Mouse (Mus musculus): ENCODE measurements around the gene Pstpip1.

Gene Pstpip1

GRCm38 (mm10) chr9:56089778-56090520 lies at the start of gene Pstpip1:
Gene Pstpip1, plus strand, starts transcription at chr9:56089962.
- in situ Hi-C loops (cut with MboI; ENCODE audit: low sequenced_read_pairs): no loop called here

GRCm38 (mm10) chr9:56041372-56042180 lies 48.2 kb upstream of the Pstpip1 start, which contains the start of gene Rcn2:
Gene Rcn2, plus strand, starts transcription at chr9:56041845.
- in situ Hi-C loops (cut with MboI; ENCODE audit: low sequenced_read_pairs): no loop called here

GRCm38 (mm10) chr9:56042181-56042621 lies 47.6 kb upstream of the Pstpip1 start:
- in situ Hi-C loops (cut with MboI; ENCODE audit: low sequenced_read_pairs): no loop called here

GRCm38 (mm10) chr9:56053796-56054195 lies 36.0 kb upstream of the Pstpip1 start:
- in situ Hi-C loops (cut with MboI; ENCODE audit: low sequenced_read_pairs): no loop called here

GRCm38 (mm10) chr9:56056147-56056546 lies 33.6 kb upstream of the Pstpip1 start:
- in situ Hi-C loops (cut with MboI; ENCODE audit: low sequenced_read_pairs): no loop called here

GRCm38 (mm10) chr9:56062336-56062735 lies 27.4 kb upstream of the Pstpip1 start:
- in situ Hi-C loops (cut with MboI; ENCODE audit: low sequenced_read_pairs): no loop called here

GRCm38 (mm10) chr9:56065011-56065410 lies 24.8 kb upstream of the Pstpip1 start:
- in situ Hi-C loops (cut with MboI; ENCODE audit: low sequenced_read_pairs): no loop called here

- in situ Hi-C loops (cut with MboI; ENCODE audit: low sequenced_read_pairs): no loop called here
Observed at GRCm38 (mm10) chr9:56067964-56068363, 21.8 kb upstream of the Pstpip1 start.

- in situ Hi-C loops (cut with MboI; ENCODE audit: low sequenced_read_pairs): no loop called here
Observed at GRCm38 (mm10) chr9:56068630-56069029, 21.1 kb upstream of the Pstpip1 start.

- in situ Hi-C loops (cut with MboI; ENCODE audit: low sequenced_read_pairs): no loop called here
Observed at GRCm38 (mm10) chr9:56072861-56073260, 16.9 kb upstream of the Pstpip1 start.

GRCm38 (mm10) chr9:56074863-56075262 lies 14.9 kb upstream of the Pstpip1 start:
- in situ Hi-C loops (cut with MboI; ENCODE audit: low sequenced_read_pairs): no loop called here

- in situ Hi-C loops (cut with MboI; ENCODE audit: low sequenced_read_pairs): no loop called here
Observed at GRCm38 (mm10) chr9:56075264-56075663, 14.5 kb upstream of the Pstpip1 start.

GRCm38 (mm10) chr9:56075901-56076620 lies 13.7 kb upstream of the Pstpip1 start:
- in situ Hi-C loops (cut with MboI; ENCODE audit: low sequenced_read_pairs): no loop called here

GRCm38 (mm10) chr9:56079587-56079986 lies 10.2 kb upstream of the Pstpip1 start:
- in situ Hi-C loops (cut with MboI; ENCODE audit: low sequenced_read_pairs): no loop called here

GRCm38 (mm10) chr9:56086524-56086923 lies 3.2 kb upstream of the Pstpip1 start:
- in situ Hi-C loops (cut with MboI; ENCODE audit: low sequenced_read_pairs): no loop called here

- in situ Hi-C loops (cut with MboI; ENCODE audit: low sequenced_read_pairs): no loop called here
Observed at GRCm38 (mm10) chr9:56090546-56091225, 924 bp downstream of the Pstpip1 start.

GRCm38 (mm10) chr9:56092102-56092501 lies 2.3 kb downstream of the Pstpip1 start:
- in situ Hi-C loops (cut with MboI; ENCODE audit: low sequenced_read_pairs): no loop called here

GRCm38 (mm10) chr9:56097584-56098298 lies 8.0 kb downstream of the Pstpip1 start:
- in situ Hi-C loops (cut with MboI; ENCODE audit: low sequenced_read_pairs): no loop called here

GRCm38 (mm10) chr9:56100041-56100522 lies 10.3 kb downstream of the Pstpip1 start:
- in situ Hi-C loops (cut with MboI; ENCODE audit: low sequenced_read_pairs): no loop called here

- in situ Hi-C loops (cut with MboI; ENCODE audit: low sequenced_read_pairs): no loop called here
Observed at GRCm38 (mm10) chr9:56101022-56101421, 11.3 kb downstream of the Pstpip1 start.
